Mouse (Mus musculus): ENCODE data around the gene Prp2. TPM values are rescaled to one million over a fixed set of nuclear protein-coding genes. Genes with fewer than 3 reads are reported as not detected.

The Prp2 gene
- not detected in 2 replicates for polyA plus RNA-seq (2012; rRNA removed; ENCODE audit: low replicate concordance)

GRCm38 (mm10) chr6:132595613-132596012 is at the start of gene Prp2:
TSS of gene Prp2 (plus strand) at chr6:132595913.

GRCm38 (mm10) chr6:132569509-132569908 is 26.2 kb upstream of the Prp2 start, which contains the start of gene Prh1:
TSS of gene Prh1 (plus strand) at chr6:132569809.

Other genes with a start within 250 kb of the Prp2 start
- not detected in 2 replicates for gene Gm8882, start 231.8 kb upstream of the Prp2 start, polyA plus RNA-seq (2012; rRNA removed; ENCODE audit: low replicate concordance)
- gene Prh1, start 26.1 kb upstream of the Prp2 start, polyA plus RNA-seq (2012; rRNA removed; ENCODE audit: low replicate concordance) = not detected in 2 replicates
- not detected in 2 replicates for gene A630073D07Rik, start 55.6 kb downstream of the Prp2 start, polyA plus RNA-seq (2012; rRNA removed; ENCODE audit: low replicate concordance)
- not detected in 2 replicates for gene Tas2r120, start 61.0 kb downstream of the Prp2 start, polyA plus RNA-seq (2012; rRNA removed; ENCODE audit: low replicate concordance)
- gene Tas2r121, start 105.1 kb downstream of the Prp2 start, polyA plus RNA-seq (2012; rRNA removed; ENCODE audit: low replicate concordance) = not detected in 2 replicates
- gene Tas2r122, start 116.0 kb downstream of the Prp2 start, polyA plus RNA-seq (2012; rRNA removed; ENCODE audit: low replicate concordance) = not detected in 2 replicates
- not detected in 2 replicates for gene Tas2r115, start 142.1 kb downstream of the Prp2 start, polyA plus RNA-seq (2012; rRNA removed; ENCODE audit: low replicate concordance)
- gene Tas2r124, start 158.8 kb downstream of the Prp2 start, polyA plus RNA-seq (2012; rRNA removed; ENCODE audit: low replicate concordance) = not detected in 2 replicates
- gene Tas2r102, start 166.2 kb downstream of the Prp2 start, polyA plus RNA-seq (2012; rRNA removed; ENCODE audit: low replicate concordance) = not detected in 2 replicates
- not detected in 2 replicates for gene Tas2r136, start 182.2 kb downstream of the Prp2 start, polyA plus RNA-seq (2012; rRNA removed; ENCODE audit: low replicate concordance)
- not detected in 2 replicates for gene Tas2r117, start 206.9 kb downstream of the Prp2 start, polyA plus RNA-seq (2012; rRNA removed; ENCODE audit: low replicate concordance)

Measured in mammary gland, adult 2 months (tissue).